Mouse (Mus musculus): ENCODE measurements at regions not wholly inside any gene's neighbourhood (a gene's known extent, or its start where the extent isn't known, plus 50 kb on each side); places are given as distances from the start of the nearest gene placed in this dataset.

GRCm38 (mm10) chr16:62449735-62450134, 336.9 kb downstream of the Nsun3 start:
- Histone ChIP-seq H3K27ac (ENCODE audit: low read depth, low read length) (no peak overlapping the region), H3K4me1 (ENCODE audit: control insufficient read depth, insufficient read depth, low read length) (no peaks in the 10 kb centered on the region), H3K27me3 (ENCODE audit: control insufficient read depth, insufficient read depth, low read length) (no peaks in the 10 kb centered on the region), H3K36me3 (ENCODE audit: control insufficient read depth, insufficient read depth, low read length) (no peaks in the 10 kb centered on the region), H3K4me3 (ENCODE audit: low read length) (no peak overlapping the region), H3K9me3 (ENCODE audit: control insufficient read depth, low read length) (no peaks in the 10 kb centered on the region), H3K4me2 (replicated peaks; ENCODE audit: low read depth, low read length) (no peak overlapping the region), H3K9ac (ENCODE audit: low read depth, low read length) (no peak overlapping the region)
- no peak for ATAC-seq (ENCODE audit: low FRiP score, low TSS enrichment)
- 85% methylated on average over 3 of the region's 3 CpGs for WGBS

- Histone ChIP-seq H3K4me3 (ENCODE audit: low read length) (no peak overlapping the region), H3K27ac (ENCODE audit: low read depth, low read length) (no peak overlapping the region), H3K4me1 (ENCODE audit: control insufficient read depth, insufficient read depth, low read length) (no peaks in the 10 kb centered on the region), H3K9ac (ENCODE audit: low read depth, low read length) (no peak overlapping the region), H3K36me3 (ENCODE audit: control insufficient read depth, insufficient read depth, low read length) (no peaks in the 10 kb centered on the region), H3K27me3 (ENCODE audit: control insufficient read depth, insufficient read depth, low read length) (no peaks in the 10 kb centered on the region), H3K9me3 (ENCODE audit: control insufficient read depth, low read length) (no peaks in the 10 kb centered on the region), H3K4me2 (replicated peaks; ENCODE audit: low read depth, low read length) (no peak overlapping the region)
- ATAC-seq (ENCODE audit: low FRiP score, low TSS enrichment), result no peak
- WGBS, result 89% methylated on average over 3 of the region's 3 CpGs
These were observed 339.2 kb downstream of the Nsun3 start for GRCm38 (mm10) chr16:62447380-62447779.

GRCm38 (mm10) chr16:62441197-62441596, 345.4 kb downstream of the Nsun3 start:
- 78% methylated on average over 4 of the region's 4 CpGs for WGBS
- H3K4me3 ChIP-seq (ENCODE audit: low read length), result no peak overlapping the region
- H3K27me3 ChIP-seq (ENCODE audit: control insufficient read depth, insufficient read depth, low read length), result no peaks in the 10 kb centered on the region

GRCm38 (mm10) chr16:62433125-62433524, 353.5 kb downstream of the Nsun3 start:
- Histone ChIP-seq H3K27ac (ENCODE audit: low read depth, low read length) (no peak overlapping the region), H3K27me3 (ENCODE audit: control insufficient read depth, insufficient read depth, low read length) (no peaks in the 10 kb centered on the region), H3K4me3 (ENCODE audit: low read length) (no peak overlapping the region), H3K4me2 (replicated peaks; ENCODE audit: low read depth, low read length) (no peak overlapping the region), H3K9me3 (ENCODE audit: control insufficient read depth, low read length) (no peaks in the 10 kb centered on the region), H3K36me3 (ENCODE audit: control insufficient read depth, insufficient read depth, low read length) (no peaks in the 10 kb centered on the region), H3K4me1 (ENCODE audit: control insufficient read depth, insufficient read depth, low read length) (no peaks in the 10 kb centered on the region), H3K9ac (ENCODE audit: low read depth, low read length) (no peak overlapping the region)
- 86% methylated on average over 2 of the region's 2 CpGs for WGBS
- ATAC-seq (ENCODE audit: low FRiP score, low TSS enrichment), result no peak

More at GRCm38 (mm10) chr16:62441197-62441596, 345.4 kb downstream of the Nsun3 start:
- Histone ChIP-seq H3K27ac (ENCODE audit: low read depth, low read length) (no peak overlapping the region), H3K4me2 (replicated peaks; ENCODE audit: low read depth, low read length) (no peak overlapping the region), H3K9me3 (ENCODE audit: control insufficient read depth, low read length) (no peaks in the 10 kb centered on the region), H3K4me1 (ENCODE audit: control insufficient read depth, insufficient read depth, low read length) (no peaks in the 10 kb centered on the region), H3K9ac (ENCODE audit: low read depth, low read length) (no peak overlapping the region), H3K36me3 (ENCODE audit: control insufficient read depth, insufficient read depth, low read length) (no peaks in the 10 kb centered on the region)
- no peak for ATAC-seq (ENCODE audit: low FRiP score, low TSS enrichment)

- Histone ChIP-seq H3K4me1 (ENCODE audit: control insufficient read depth, insufficient read depth, low read length) (no peaks in the 10 kb centered on the region), H3K4me3 (ENCODE audit: low read length) (no peak overlapping the region), H3K9me3 (ENCODE audit: control insufficient read depth, low read length) (no peaks in the 10 kb centered on the region), H3K4me2 (replicated peaks; ENCODE audit: low read depth, low read length) (no peak overlapping the region), H3K9ac (ENCODE audit: low read depth, low read length) (no peak overlapping the region), H3K36me3 (ENCODE audit: control insufficient read depth, insufficient read depth, low read length) (no peaks in the 10 kb centered on the region), H3K27ac (ENCODE audit: low read depth, low read length) (no peak overlapping the region), H3K27me3 (ENCODE audit: control insufficient read depth, insufficient read depth, low read length) (no peaks in the 10 kb centered on the region)
- WGBS, result 40% methylated on average over 1 of the region's 1 CpGs
- ATAC-seq (ENCODE audit: low FRiP score, low TSS enrichment), result no peak
These were observed 372.1 kb downstream of the Nsun3 start for GRCm38 (mm10) chr16:62414485-62414884.

GRCm38 (mm10) chr16:62407526-62408165, 379.0 kb downstream of the Nsun3 start:
- Histone ChIP-seq H3K27me3 (ENCODE audit: control insufficient read depth, insufficient read depth, low read length) (no peaks in the 10 kb centered on the region), H3K4me1 (ENCODE audit: control insufficient read depth, insufficient read depth, low read length) (no peaks in the 10 kb centered on the region), H3K9ac (ENCODE audit: low read depth, low read length) (no peak overlapping the region), H3K27ac (ENCODE audit: low read depth, low read length) (no peak overlapping the region), H3K9me3 (ENCODE audit: control insufficient read depth, low read length) (no peaks in the 10 kb centered on the region), H3K36me3 (ENCODE audit: control insufficient read depth, insufficient read depth, low read length) (no peaks in the 10 kb centered on the region), H3K4me3 (ENCODE audit: low read length) (no peak overlapping the region), H3K4me2 (replicated peaks; ENCODE audit: low read depth, low read length) (no peak overlapping the region)
- no peak for ATAC-seq (ENCODE audit: low FRiP score, low TSS enrichment)
- 69% methylated on average over 3 of the region's 3 CpGs for WGBS

GRCm38 (mm10) chr16:62406458-62406857, 380.2 kb downstream of the Nsun3 start:
- H3K27me3 ChIP-seq (ENCODE audit: control insufficient read depth, insufficient read depth, low read length), result no peaks in the 10 kb centered on the region
- H3K9me3 ChIP-seq (ENCODE audit: control insufficient read depth, low read length), result no peaks in the 10 kb centered on the region
- WGBS, result 72% methylated on average over 2 of the region's 2 CpGs
- H3K4me2 ChIP-seq (replicated peaks; ENCODE audit: low read depth, low read length), result no peak overlapping the region
- no peaks in the 10 kb centered on the region for H3K36me3 ChIP-seq (ENCODE audit: control insufficient read depth, insufficient read depth, low read length)
- H3K27ac ChIP-seq (ENCODE audit: low read depth, low read length), result no peak overlapping the region
- H3K4me1 ChIP-seq (ENCODE audit: control insufficient read depth, insufficient read depth, low read length), result no peaks in the 10 kb centered on the region
- ATAC-seq (ENCODE audit: low FRiP score, low TSS enrichment), result no peak
- no peak overlapping the region for H3K9ac ChIP-seq (ENCODE audit: low read depth, low read length)
- no peak overlapping the region for H3K4me3 ChIP-seq (ENCODE audit: low read length)

- Histone ChIP-seq H3K4me2 (replicated peaks; ENCODE audit: low read depth, low read length) (no peak overlapping the region), H3K27ac (ENCODE audit: low read depth, low read length) (no peak overlapping the region), H3K4me3 (ENCODE audit: low read length) (no peak overlapping the region), H3K9me3 (ENCODE audit: control insufficient read depth, low read length) (no peaks in the 10 kb centered on the region), H3K9ac (ENCODE audit: low read depth, low read length) (no peak overlapping the region), H3K4me1 (ENCODE audit: control insufficient read depth, insufficient read depth, low read length) (no peaks in the 10 kb centered on the region), H3K27me3 (ENCODE audit: control insufficient read depth, insufficient read depth, low read length) (no peaks in the 10 kb centered on the region), H3K36me3 (ENCODE audit: control insufficient read depth, insufficient read depth, low read length) (no peaks in the 10 kb centered on the region)
- ATAC-seq (ENCODE audit: low FRiP score, low TSS enrichment), result no peak
These were observed 429.3 kb downstream of the Nsun3 start for GRCm38 (mm10) chr16:62357279-62357678.

GRCm38 (mm10) chr16:62356349-62356748, 430.3 kb downstream of the Nsun3 start:
- 76% methylated on average over 3 of the region's 3 CpGs for WGBS
- H3K4me2 ChIP-seq (replicated peaks; ENCODE audit: low read depth, low read length), result no peak overlapping the region
- no peak overlapping the region for H3K4me3 ChIP-seq (ENCODE audit: low read length)
- H3K27ac ChIP-seq (ENCODE audit: low read depth, low read length), result no peak overlapping the region
- H3K27me3 ChIP-seq (ENCODE audit: control insufficient read depth, insufficient read depth, low read length), result no peaks in the 10 kb centered on the region
- no peak for ATAC-seq (ENCODE audit: low FRiP score, low TSS enrichment)
- no peak overlapping the region for H3K9ac ChIP-seq (ENCODE audit: low read depth, low read length)
- H3K36me3 ChIP-seq (ENCODE audit: control insufficient read depth, insufficient read depth, low read length), result no peaks in the 10 kb centered on the region
- H3K4me1 ChIP-seq (ENCODE audit: control insufficient read depth, insufficient read depth, low read length), result no peaks in the 10 kb centered on the region
- H3K9me3 ChIP-seq (ENCODE audit: control insufficient read depth, low read length), result no peaks in the 10 kb centered on the region

Measured in kidney, embryonic 14.5 days (tissue).